Mouse (Mus musculus) megakaryocyte, embryonic 14.5 days (primary cell): ENCODE measurements around the gene Scyl1.

Experiments
- FLI1 ChIP-seq: IDR thresholded peaks from 2 replicates; pipeline ENCODE4 v1.6.1; 2012; ENCODE audit warnings: low read length, inconsistent platforms, mixed read lengths
- GATA1 ChIP-seq: IDR thresholded peaks from 3 replicates; pipeline ENCODE4 v1.6.1; 2012; ENCODE audit warnings: mixed read lengths, low read length, inconsistent platforms, borderline replicate concordance

DNA sequence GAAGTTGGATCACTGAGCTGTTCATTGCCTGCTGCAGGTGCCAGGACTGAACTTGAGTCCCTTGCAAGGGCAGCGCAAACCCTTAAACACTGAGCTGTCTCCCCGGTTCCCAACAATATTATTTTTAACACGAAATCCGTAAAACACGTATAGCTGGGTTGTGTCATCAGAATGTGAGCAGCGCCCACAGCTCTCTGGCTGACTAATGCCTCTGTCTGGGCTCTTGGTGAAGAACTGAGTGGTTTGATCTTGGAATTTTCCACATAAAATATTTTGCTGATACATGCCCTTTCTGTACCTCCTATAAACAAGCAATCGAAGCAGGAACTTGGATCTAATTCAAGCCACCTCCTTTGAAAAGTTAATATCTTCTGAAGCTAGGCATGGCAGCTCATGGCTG lies 43.8 kb upstream of the Scyl1 start:
- TF ChIP-seq FLI1 (no peak), GATA1 (no peak)
